Mouse (Mus musculus) sigmoid colon, adult 10 weeks (tissue): ENCODE measurements around the gene Kprp. TPM values are rescaled to one million over a fixed set of nuclear protein-coding genes. Genes with fewer than 3 reads are reported as not detected.

ENCODE experiments used
- polyA plus RNA-seq: library from polyadenylated mRNA; stranded (reverse); fragments of 350-450 nt; fragmentation: Illumina TruSeq; extraction: RNeasy Lipid Tissue Mini Kit (QIAGEN cat#74804); gene quantifications from one replicate; pipeline ENCODE4 v1.2.3, GENCODE M21; 2014; ENCODE audit warnings: low read depth, low replicate concordance

Gene Kprp
- not detected for polyA plus RNA-seq

DNA sequence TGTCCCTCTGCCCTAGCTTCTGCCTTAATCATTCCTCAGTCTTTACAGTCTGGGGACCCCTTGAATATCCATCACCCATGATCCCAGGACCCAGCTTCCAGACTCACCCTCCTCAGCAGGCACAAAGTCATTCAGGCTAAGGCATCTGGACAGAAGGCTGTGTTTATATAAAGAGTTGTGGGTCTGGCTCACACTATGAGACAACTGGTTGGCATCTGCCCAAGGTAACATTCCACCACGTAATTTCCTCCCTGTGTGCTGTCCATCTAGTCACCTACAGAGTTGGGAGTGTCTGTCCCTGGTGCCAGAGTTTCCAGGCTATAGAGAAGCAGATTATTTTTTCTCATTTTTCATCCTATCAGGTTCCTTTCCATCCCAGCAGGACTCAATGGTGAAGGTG is at the start of gene Kprp:
Gene Kprp (minus strand): TSS at position 140 of the 400 bp plus-strand sequence.

DNA sequence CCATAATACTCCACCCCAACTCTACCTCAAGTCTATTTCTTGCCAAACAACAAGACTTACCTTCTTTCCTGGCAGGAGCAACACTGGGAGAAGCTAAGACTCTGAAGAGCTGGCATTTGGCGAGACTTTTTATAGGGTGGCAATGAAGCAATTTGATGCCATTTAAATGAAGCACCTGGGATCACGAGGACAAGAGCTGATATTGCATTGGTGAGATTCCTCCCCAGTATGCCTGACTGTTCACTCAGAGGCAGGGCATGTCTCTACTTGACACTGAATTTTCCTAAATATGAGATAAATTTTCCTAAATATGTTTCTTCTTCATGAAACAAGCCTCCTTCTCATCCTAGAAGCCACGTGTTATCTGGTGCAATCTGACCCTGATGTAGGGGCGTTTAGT is 43.1 kb upstream of the Kprp start, which contains the start of gene 2310050C09Rik:
Gene 2310050C09Rik (minus strand): TSS at position 101 of the 400 bp plus-strand sequence.

DNA sequence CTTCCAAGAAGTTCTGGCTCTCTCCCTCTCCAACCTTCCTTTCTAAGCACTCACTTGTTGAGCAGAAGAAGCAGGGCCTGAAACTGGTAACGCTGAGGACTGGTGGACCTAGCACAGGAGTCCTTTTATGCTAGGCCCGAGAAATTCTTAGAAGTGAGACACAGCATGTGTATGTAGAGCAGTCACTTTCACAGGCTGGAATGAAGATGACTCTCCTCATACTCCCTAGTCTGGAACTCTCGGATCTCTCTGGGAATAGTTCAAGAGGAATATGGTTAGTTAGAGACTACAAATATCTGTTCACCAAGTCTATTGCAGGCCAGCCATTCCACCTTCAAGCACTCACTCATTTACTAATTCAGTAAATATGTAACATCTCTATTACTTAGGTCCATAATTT is 24.1 kb upstream of the Kprp start, which contains the start of gene Lce1l:
Gene Lce1l (minus strand): TSS at position 101 of the 400 bp plus-strand sequence.

DNA sequence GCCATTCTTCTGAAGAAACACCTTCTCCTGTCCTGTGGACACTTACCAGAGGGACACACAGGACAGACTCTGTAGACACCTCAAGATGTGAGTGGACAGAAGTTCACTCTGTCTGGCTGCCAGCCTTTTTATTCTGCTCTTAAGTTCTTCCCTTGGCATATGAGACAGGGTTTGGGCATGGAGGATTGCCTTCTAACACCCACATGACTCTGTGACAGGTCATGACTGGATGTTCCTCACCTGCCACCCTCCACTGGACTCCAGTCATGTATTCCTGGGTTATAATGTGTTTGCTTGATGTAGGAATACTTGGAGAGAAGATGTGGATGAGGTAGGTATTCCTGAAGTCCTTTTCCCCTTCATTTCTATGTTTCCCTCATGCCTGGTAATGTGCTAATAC is 19.3 kb downstream of the Kprp start, which contains the start of gene Lce1k:
Gene Lce1k (minus strand): TSS at position 101 of the 400 bp plus-strand sequence.

DNA sequence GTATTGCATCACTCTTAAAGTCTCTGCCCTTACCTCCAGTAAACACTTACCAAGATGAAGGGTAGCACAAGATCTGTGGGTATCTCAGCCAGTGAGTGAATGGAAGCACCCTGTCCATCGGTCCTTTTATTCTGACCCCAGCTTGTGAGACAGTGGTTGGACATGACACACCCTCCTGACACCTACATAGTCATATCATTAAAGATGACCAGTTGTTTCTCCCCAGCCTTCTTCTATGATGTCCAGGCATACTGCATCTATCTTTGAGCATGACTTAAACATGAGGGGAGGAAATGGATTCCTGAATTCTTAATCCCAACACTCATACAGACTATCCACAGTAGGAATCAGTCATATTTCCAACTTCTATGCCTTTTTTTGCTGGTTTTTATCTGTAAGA is 36.6 kb downstream of the Kprp start, which contains the start of gene Lce1j:
Gene Lce1j (minus strand): TSS at position 101 of the 400 bp plus-strand sequence.

DNA sequence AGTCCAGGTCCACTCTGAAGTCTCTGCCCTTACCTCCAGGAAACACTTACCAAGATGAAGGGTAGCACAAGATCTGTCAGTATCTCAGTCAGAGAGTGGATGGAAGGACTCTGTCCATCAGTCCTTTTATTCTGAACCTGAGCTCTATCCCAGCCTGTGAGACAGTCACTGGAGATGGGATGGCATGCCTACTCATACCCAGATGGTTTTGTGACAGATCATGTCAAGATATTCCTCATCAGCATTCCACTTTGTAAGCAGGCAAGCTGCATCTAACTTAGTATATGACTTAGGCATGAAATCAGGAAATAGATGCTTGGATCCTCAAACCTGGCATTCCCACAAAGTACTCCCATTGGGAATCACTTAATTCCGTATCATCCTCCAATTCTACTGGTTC is 48.2 kb downstream of the Kprp start, which contains the start of gene Lce1i:
Gene Lce1i (minus strand): TSS at position 101 of the 400 bp plus-strand sequence.

Other genes with a start within 250 kb of the Kprp start
- not detected for gene Smcp, start 238.2 kb downstream of the Kprp start, polyA plus RNA-seq
- not detected for gene 2210017I01Rik, start 219.8 kb downstream of the Kprp start, polyA plus RNA-seq
- not detected for gene Lce6a, start 205.6 kb downstream of the Kprp start, polyA plus RNA-seq
- gene Lce1a1, start 178.9 kb downstream of the Kprp start, polyA plus RNA-seq: not detected
- not detected for gene Lce1b, start 170.3 kb downstream of the Kprp start, polyA plus RNA-seq
- gene Lce1a2, start 156.9 kb downstream of the Kprp start, polyA plus RNA-seq: not detected
- not detected for gene Lce1c, start 148.0 kb downstream of the Kprp start, polyA plus RNA-seq
- gene Lce1d, start 140.0 kb downstream of the Kprp start, polyA plus RNA-seq: not detected
- gene Lce1e, start 118.2 kb downstream of the Kprp start, polyA plus RNA-seq: not detected
- gene Lce1f, start 106.9 kb downstream of the Kprp start, polyA plus RNA-seq: not detected
- not detected for gene Gm38119, start 88.2 kb downstream of the Kprp start, polyA plus RNA-seq
- gene Lce1g, start 74.9 kb downstream of the Kprp start, polyA plus RNA-seq: not detected
- gene Lce1h, start 62.2 kb downstream of the Kprp start, polyA plus RNA-seq: not detected
- not detected for gene Lce1i, start 48.3 kb downstream of the Kprp start, polyA plus RNA-seq
- not detected for gene Lce1j, start 36.7 kb downstream of the Kprp start, polyA plus RNA-seq
- gene Lce1k, start 19.4 kb downstream of the Kprp start, polyA plus RNA-seq: not detected
- not detected for gene Lce1l, start 24.0 kb upstream of the Kprp start, polyA plus RNA-seq
- gene 2310050C09Rik, start 43.0 kb upstream of the Kprp start, polyA plus RNA-seq: not detected
- gene Lce3a, start 99.0 kb upstream of the Kprp start, polyA plus RNA-seq: not detected
- gene Lce3b, start 105.7 kb upstream of the Kprp start, polyA plus RNA-seq: not detected
- gene Lce3c, start 117.2 kb upstream of the Kprp start, polyA plus RNA-seq: not detected
- not detected for gene Lce3d, start 130.1 kb upstream of the Kprp start, polyA plus RNA-seq
- gene Lce3e, start 139.8 kb upstream of the Kprp start, polyA plus RNA-seq: not detected
- not detected for gene Lce3f, start 165.0 kb upstream of the Kprp start, polyA plus RNA-seq
- gene Crct1, start 188.4 kb upstream of the Kprp start, polyA plus RNA-seq: not detected
- not detected for gene Lce1m, start 191.8 kb upstream of the Kprp start, polyA plus RNA-seq
- gene Gm4858, start 241.6 kb upstream of the Kprp start, polyA plus RNA-seq: not detected